Mouse (Mus musculus) brain, embryonic 14.5 days (tissue): ENCODE measurements around the gene Gmeb1.

ENCODE experiments used
- CTCF ChIP-seq: fragments of 200-500 bp; IDR thresholded peaks from 2 replicates; pipeline ENCODE4 v1.5.1; 2012; ENCODE audit warnings: inconsistent platforms, mild to moderate bottlenecking, moderate library complexity, borderline replicate concordance; ENCODE audit not compliant: insufficient read depth, insufficient read length; ENCODE audit errors: extremely low read depth
- POLR2A ChIP-seq: fragments of 200-500 bp; IDR thresholded peaks from 2 replicates; pipeline ENCODE4 v1.6.1; 2012; ENCODE audit warnings: mild to moderate bottlenecking, inconsistent platforms, borderline replicate concordance; ENCODE audit not compliant: poor library complexity, insufficient read depth, insufficient read length, severe bottlenecking; ENCODE audit errors: extremely low read depth

DNA sequence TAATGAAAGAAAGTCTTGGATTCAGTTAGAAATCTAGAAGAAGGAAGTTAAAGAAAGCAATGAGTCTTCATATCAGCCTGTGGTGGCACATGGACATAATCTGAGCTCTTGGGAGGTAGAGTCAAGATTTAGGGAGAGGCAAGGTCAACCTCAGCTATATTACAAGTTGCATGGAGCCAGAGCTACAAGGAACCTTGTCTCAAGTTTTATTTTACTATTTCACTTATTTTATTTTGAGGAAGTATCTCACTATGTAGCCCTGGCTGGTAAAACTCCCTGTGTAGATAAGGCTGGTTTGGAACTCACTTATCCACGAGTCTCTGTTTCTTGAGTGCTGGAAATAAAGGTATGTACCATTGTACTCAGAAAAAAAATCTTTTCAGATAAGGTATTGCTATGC, 44.8 kb downstream of the Gmeb1 start:
- no peak for TF ChIP-seq CTCF
- no peak for TF ChIP-seq POLR2A
